Mouse (Mus musculus) kidney, adult 2 months (tissue): Measurements from ENCODE around the gene Gm49396. TPM values are rescaled to one million over a fixed set of nuclear protein-coding genes. Genes with fewer than 3 reads are reported as not detected.

Source experiments
- DNase-seq: peaks from one replicate; pipeline ENCODE4 v3.0.0; 2021
- H3K27ac ChIP-seq: fragments of 200-500 bp; 2 replicates; pipeline ENCODE4 v1.5.1; 2012; ENCODE audit warnings: low read depth, low read length, control low read depth, inconsistent platforms; ENCODE audit not compliant: insufficient read depth
- H3K27me3 ChIP-seq: fragments of 200-500 bp; replicated peaks from 2 replicates; pipeline ENCODE4 v1.6.1; 2012; ENCODE audit warnings: mild to moderate bottlenecking, moderate library complexity, low read length, inconsistent platforms; ENCODE audit not compliant: control insufficient read depth, insufficient read depth
- H3K36me3 ChIP-seq: fragments of 200-500 bp; 2 replicates; pipeline ENCODE4 v1.6.1; 2012; ENCODE audit warnings: mild to moderate bottlenecking, moderate library complexity, low read length, inconsistent platforms; ENCODE audit not compliant: control insufficient read depth, insufficient read depth
- H3K4me1 ChIP-seq: fragments of 200-500 bp; 2 replicates; pipeline ENCODE4 v1.6.1; 2011; ENCODE audit warnings: low read length; ENCODE audit not compliant: control insufficient read depth, insufficient read depth
- H3K4me3 ChIP-seq: fragments of 200-500 bp; 2 replicates; pipeline ENCODE4 v1.5.1; 2011; ENCODE audit warnings: mild to moderate bottlenecking, low read depth, low read length, control low read depth; ENCODE audit not compliant: insufficient read depth
- CTCF ChIP-seq: fragments of 200-500 bp; conservative IDR thresholded peaks from 2 replicates; pipeline ENCODE4 v1.5.1; 2011; ENCODE audit warnings: low read depth, mild to moderate bottlenecking, control low read depth, low read length, moderate library complexity, mixed read lengths; ENCODE audit not compliant: insufficient read depth, insufficient read length
- POLR2A ChIP-seq: fragments of 200-500 bp; IDR thresholded peaks from one replicate; pipeline ENCODE4 v1.6.1; 2011; ENCODE audit warnings: low read depth, low read length, control low read depth
- WGBS: fragments of 180-500 bp; shearing (Covaris S2); methylation state at CpG from one replicate; pipeline ENCODE4 v1.1.7; 2018; 5-methylcytosine and 5-hydroxymethylcytosine counted together
- polyA plus RNA-seq: library from polyadenylated mRNA; depleted of rRNA; stranded (reverse); fragments of >200 nt; gene quantifications from 2 replicates; pipeline ENCODE4 v1.2.3, GENCODE M21; 2012

Gm49396 gene
- polyA plus RNA-seq, 1 experiment: 1.9 TPM

DNA sequence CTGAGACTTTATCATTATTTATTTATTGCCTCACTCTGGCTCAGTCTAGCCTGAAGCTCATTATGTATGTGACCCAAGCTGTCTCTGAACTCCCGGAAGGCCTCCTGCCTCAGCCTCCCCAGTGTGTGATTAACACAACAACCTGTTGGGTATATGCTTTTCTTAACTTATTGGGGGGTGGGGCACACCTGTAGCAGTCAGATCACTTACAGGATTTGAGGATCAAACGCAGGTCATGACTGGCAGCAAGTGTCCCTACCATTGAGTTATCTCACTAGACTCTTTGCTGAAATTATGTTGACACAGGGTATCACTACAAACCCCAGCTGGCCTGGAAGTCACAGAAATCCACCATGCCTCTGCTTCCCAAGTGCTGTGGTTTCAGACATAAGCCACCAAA, 2.8 kb upstream of the Gm49396 start:
- Histone ChIP-seq H3K4me3 (no peak overlapping the region), H3K36me3 (no peaks in the 10 kb centered on the region), H3K27ac (no peak overlapping the region), H3K27me3 (no peaks in the 10 kb centered on the region), H3K4me1 (peaks cover 3% of the 10 kb centered on the region; the same call in 1 of the 2 replicates)
- DNase-seq: no peak
- TF ChIP-seq POLR2A: no peak
- no peak for TF ChIP-seq CTCF
- 60% methylated on average over 2 of the region's 2 CpGs for WGBS

DNA sequence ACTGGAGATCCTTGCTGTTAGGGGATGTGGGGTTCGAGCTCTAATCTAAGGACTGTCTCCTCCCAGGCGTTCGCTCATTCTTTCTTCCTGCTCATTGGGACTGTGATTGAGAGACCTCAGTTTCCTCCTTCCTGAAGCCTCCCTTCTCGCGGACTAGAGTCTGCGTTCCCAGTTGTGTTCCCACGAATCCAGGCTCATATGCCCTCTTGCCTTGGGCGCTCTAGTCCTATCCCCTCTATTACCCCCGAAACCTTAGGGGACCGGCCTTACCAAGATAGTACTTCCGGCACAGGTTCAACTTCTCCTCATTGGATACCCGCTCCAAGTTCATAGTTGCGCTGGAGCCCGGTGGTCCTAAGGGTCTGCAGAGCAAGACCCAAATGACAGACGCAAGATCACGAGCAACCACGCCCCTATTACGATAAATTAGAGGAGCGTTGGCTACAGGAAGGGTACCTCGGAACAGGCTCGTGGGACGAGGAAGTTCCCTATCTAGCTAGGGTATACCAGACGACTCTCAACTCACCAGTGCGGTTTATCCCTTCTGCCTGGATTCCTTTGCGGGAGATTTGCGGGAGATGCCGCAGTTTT, 523 bp upstream of the Gm49396 start:
- Histone ChIP-seq H3K4me1 (peaks cover 3% of the 10 kb centered on the region; the same call in 1 of the 2 replicates), H3K27ac (peak overlapping the region; percentile 45), H3K4me3 (peak overlapping the region; percentile 57), H3K36me3 (no peaks in the 10 kb centered on the region), H3K27me3 (no peaks in the 10 kb centered on the region)
- under 1% methylated on average over 27 of the region's 27 CpGs for WGBS
- TF ChIP-seq CTCF (no peak), POLR2A (no peak)
- DNase-seq: no peak

DNA sequence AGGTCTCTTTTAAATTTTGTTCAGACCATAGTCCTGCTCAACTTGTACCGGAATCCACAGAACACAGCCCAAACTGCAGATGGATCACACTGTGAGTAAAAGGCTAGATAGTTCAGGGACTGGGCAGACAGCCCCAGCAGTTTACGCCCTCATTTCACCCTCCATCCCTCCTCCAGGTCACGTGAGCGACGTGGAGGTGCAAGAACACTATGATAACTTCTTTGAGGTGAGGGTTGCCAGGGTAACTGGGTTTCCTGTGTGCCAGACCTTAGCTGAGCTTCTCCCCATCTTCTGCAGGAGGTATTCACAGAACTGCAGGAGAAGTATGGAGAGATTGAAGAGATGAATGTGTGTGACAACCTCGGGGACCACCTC, 749 bp downstream of the Gm49396 start:
- peaks cover 3% of the 10 kb centered on the region; the same call in 1 of the 2 replicates for H3K4me1 ChIP-seq
- 0 out of 2 replicates have a peak overlapping the region, but pooled peaks have one; percentile 1 for H3K27ac ChIP-seq
- peak overlapping the region; percentile 71 for H3K4me3 ChIP-seq
- H3K36me3 ChIP-seq: no peaks in the 10 kb centered on the region
- no peak for TF ChIP-seq POLR2A
- TF ChIP-seq CTCF: no peak
- H3K27me3 ChIP-seq: no peaks in the 10 kb centered on the region
- DNase-seq: no peak
- WGBS: 15% methylated on average over 6 of the region's 6 CpGs

DNA sequence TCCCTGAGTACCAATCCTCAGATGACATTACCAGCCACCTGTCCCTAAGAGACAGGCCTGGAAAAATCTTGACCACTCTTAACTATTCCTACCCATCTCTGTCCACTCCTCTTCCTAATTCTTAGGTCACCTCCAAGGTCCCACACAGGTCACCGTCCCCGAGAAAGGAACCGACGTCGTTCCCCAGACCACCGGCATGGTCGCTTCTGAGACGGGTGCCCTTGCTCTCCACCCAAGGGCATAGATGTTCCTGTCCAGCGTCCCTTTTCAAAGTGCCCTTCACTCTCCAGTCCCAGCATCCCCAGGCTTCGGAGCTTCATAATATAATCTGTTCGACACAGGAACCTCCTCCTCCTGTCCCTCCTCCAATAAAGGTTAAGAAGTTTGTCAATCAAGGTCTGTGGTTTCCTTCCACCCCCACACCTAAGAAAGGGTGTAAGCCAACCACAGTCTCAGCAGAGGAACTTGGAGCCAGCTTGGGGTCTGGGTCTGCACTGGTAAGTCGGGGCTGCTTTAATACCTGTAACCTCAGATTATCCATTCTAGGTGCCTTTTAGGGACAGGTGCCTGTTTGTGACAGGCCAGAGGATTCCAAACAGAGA, 1.9 kb downstream of the Gm49396 start, which contains the start of gene Igflr1:
Gene Igflr1, plus strand, starts transcription at position 458 of the 602 bp plus-strand sequence.
- Histone ChIP-seq H3K4me3 (no peak within 1 kb of the TSS), H3K27ac (no peak within 1 kb of the TSS), H3K27me3 (no peaks in the 10 kb centered on the region), H3K36me3 (no peaks in the 10 kb centered on the region), H3K4me1 (peaks cover 3% of the 10 kb centered on the region; the same call in 1 of the 2 replicates)
- TF ChIP-seq CTCF: no peak
- no peak for TF ChIP-seq POLR2A
- 92% methylated on average over 12 of the region's 12 CpGs for WGBS
- no peak for DNase-seq

DNA sequence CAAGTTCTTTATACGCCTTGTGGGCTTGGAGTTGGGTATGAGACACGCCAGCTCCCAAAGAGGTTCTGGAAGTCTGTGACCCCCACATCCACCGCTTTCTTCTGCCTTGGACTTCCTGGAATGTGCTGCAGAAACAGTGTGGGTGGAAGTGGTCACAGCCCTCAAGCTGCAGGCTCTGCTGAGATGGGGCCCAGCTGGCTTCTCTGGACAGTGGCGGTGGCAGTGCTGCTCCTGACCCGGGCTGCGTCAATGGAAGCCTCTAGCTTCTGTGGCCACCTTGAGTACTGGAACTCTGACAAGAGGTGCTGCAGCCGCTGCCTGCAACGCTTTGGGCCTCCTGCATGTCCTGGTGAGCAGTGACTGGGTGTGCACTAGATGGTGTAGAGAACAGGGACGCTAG, 2.9 kb downstream of the Gm49396 start:
- no peak for DNase-seq
- whole genome bisulfite sequencing: 82% methylated on average over 9 of the region's 9 CpGs

DNA sequence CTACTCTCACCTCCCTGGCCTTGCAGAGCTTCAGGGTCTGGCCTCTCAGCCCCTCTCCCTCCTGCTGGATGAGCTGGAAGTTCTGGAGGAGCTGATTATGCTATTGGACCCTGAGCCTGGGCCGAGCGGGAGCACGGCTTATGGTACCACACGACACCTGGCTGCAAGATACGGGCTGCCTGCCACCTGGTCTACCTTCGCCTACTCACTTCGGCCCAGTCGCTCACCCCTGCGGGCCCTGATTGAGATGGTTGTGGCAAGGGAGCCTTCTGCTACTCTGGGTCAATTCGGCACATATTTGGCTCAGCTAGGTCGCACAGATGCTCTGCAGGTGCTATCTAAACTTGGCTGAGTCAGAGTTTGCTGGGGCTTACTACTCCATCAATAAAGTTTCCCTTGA, 4.4 kb downstream of the Gm49396 start:
- H3K4me3 ChIP-seq: no peak overlapping the region
- TF ChIP-seq CTCF (no peak), POLR2A (no peak)
- no peak overlapping the region for H3K27ac ChIP-seq
- H3K4me1 ChIP-seq: peaks cover 3% of the 10 kb centered on the region; the same call in 1 of the 2 replicates
- 90% methylated on average over 11 of the region's 11 CpGs for WGBS
- H3K27me3 ChIP-seq: no peaks in the 10 kb centered on the region
- peaks cover 1% of the 10 kb centered on the region; the same call in 1 of the 2 replicates for H3K36me3 ChIP-seq
- DNase-seq: no peak

More for the DNA sequence above, 2.9 kb downstream of the Gm49396 start:
- Histone ChIP-seq H3K4me3 (no peak overlapping the region), H3K4me1 (peaks cover 3% of the 10 kb centered on the region; the same call in 1 of the 2 replicates), H3K27me3 (no peaks in the 10 kb centered on the region), H3K36me3 (peaks cover 1% of the 10 kb centered on the region; the same call in 1 of the 2 replicates), H3K27ac (no peak overlapping the region)
- TF ChIP-seq CTCF (no peak), POLR2A (no peak)

GRCm38 (mm10) chr7:30572389-30572788, 9.2 kb downstream of the Gm49396 start:
- H3K4me1 ChIP-seq: no peaks in the 10 kb centered on the region
- peaks cover 5% of the 10 kb centered on the region; the same call in 1 of the 2 replicates for H3K36me3 ChIP-seq
- no peak for TF ChIP-seq CTCF
- no peak for TF ChIP-seq POLR2A
- no peaks in the 10 kb centered on the region for H3K27me3 ChIP-seq
- H3K27ac ChIP-seq: no peak overlapping the region
- no peak overlapping the region for H3K4me3 ChIP-seq
- 87% methylated on average over 5 of the region's 5 CpGs for WGBS
- DNase-seq: no peak
